Mouse (Mus musculus) stomach, postnatal 0 days (tissue): ENCODE data around the gene Rnase11.
A peak's percentile ranks its signal among the peaks of the same experiment; 100 is the strongest.

ENCODE experiments used
- CTCF ChIP-seq: IDR thresholded peaks from 2 replicates; pipeline ENCODE4 v1.5.1; 2016; ENCODE audit warnings: antibody characterized with exemption, low read depth, mild to moderate bottlenecking, moderate library complexity
- EP300 ChIP-seq: optimal IDR thresholded peaks from 2 replicates; pipeline ENCODE3; 2016; ENCODE audit warnings: antibody characterized with exemption

- TF ChIP-seq CTCF (peak; percentile 93), EP300 (no peak)
Measured at GRCm38 (mm10) chr14:51026391-51027133, 23.4 kb downstream of the Rnase11 start.
